Mouse (Mus musculus) intestine, embryonic 16.5 days (tissue): ENCODE data around the gene Ptprc. TPM values are rescaled to one million over a fixed set of nuclear protein-coding genes. Genes with fewer than 3 reads are reported as not detected.

Experiments
- ATAC-seq: fragments of 200-750 bp; cut with Nextera tagmentation; 2 replicates; pipeline ENCODE4 v1.8.0; 2017; ENCODE audit warnings: moderate TSS enrichment, moderate library complexity
- H3K27ac ChIP-seq: fragments of 300-500 bp; sonication (generic); 2 replicates; pipeline ENCODE4 v1.5.1; 2014; ENCODE audit warnings: mild to moderate bottlenecking, low read length
- H3K27me3 ChIP-seq: fragments of 300-500 bp; sonication (generic); replicated peaks from 2 replicates; pipeline ENCODE4 v1.6.1; 2014; ENCODE audit warnings: low read length, control low read depth, mixed read lengths; ENCODE audit not compliant: control insufficient read depth, insufficient read depth
- H3K36me3 ChIP-seq: fragments of 300-500 bp; sonication (generic); 2 replicates; pipeline ENCODE4 v1.6.1; 2014; ENCODE audit warnings: low read length, control low read depth; ENCODE audit not compliant: control insufficient read depth, insufficient read depth
- H3K4me1 ChIP-seq: fragments of 300-500 bp; sonication (generic); 2 replicates; pipeline ENCODE4 v1.6.1; 2014; ENCODE audit warnings: low read length, control low read depth, mixed read lengths; ENCODE audit not compliant: control insufficient read depth, insufficient read depth
- H3K4me2 ChIP-seq: fragments of 300-500 bp; sonication (generic); 2 replicates; pipeline ENCODE4 v1.6.1; 2014; ENCODE audit warnings: low read depth, low read length, control low read depth
- H3K4me3 ChIP-seq: fragments of 300-500 bp; sonication (generic); 2 replicates; pipeline ENCODE4 v1.5.1; 2014; ENCODE audit warnings: mild to moderate bottlenecking, low read length
- H3K9ac ChIP-seq: fragments of 300-500 bp; sonication (generic); 2 replicates; pipeline ENCODE4 v1.6.1; 2014; ENCODE audit warnings: low read depth, low read length
- H3K9me3 ChIP-seq: fragments of 300-500 bp; sonication (generic); 2 replicates; pipeline ENCODE4 v1.6.1; 2016; ENCODE audit warnings: low read length, control low read depth; ENCODE audit not compliant: control insufficient read depth
- WGBS: fragments of 180-500 bp; shearing (Covaris S2); extraction: QIAGEN DNeasy Blood & Tissue Kit; methylation state at CpG from one replicate; pipeline ENCODE4 v1.1.7; 2014; 5-methylcytosine and 5-hydroxymethylcytosine counted together
- polyA plus RNA-seq: library from polyadenylated mRNA; unstranded; fragments of >200 nt; fragmentation: Nextera tagmentation; extraction: Ambion mirVana; gene quantifications from 2 replicates; pipeline ENCODE4 v1.2.1, GENCODE M21; 2015

Gene Ptprc
- polyA plus RNA-seq, 1 experiment from 2014 or later, result 5.1 TPM

GRCm38 (mm10) chr1:138123866-138124265 lies 51.6 kb downstream of the Ptprc start:
- H3K4me1 ChIP-seq, result no peaks in the 10 kb centered on the region
- no peak for ATAC-seq
- H3K4me3 ChIP-seq, result no peak overlapping the region
- 40% methylated on average over 3 of the region's 3 CpGs for WGBS
- no peaks in the 10 kb centered on the region for H3K27me3 ChIP-seq
- no peaks in the 10 kb centered on the region for H3K36me3 ChIP-seq
- no peak overlapping the region for H3K9ac ChIP-seq
- H3K27ac ChIP-seq, result no peak overlapping the region
- H3K4me2 ChIP-seq, result no peak overlapping the region
- H3K9me3 ChIP-seq, result no peaks in the 10 kb centered on the region

GRCm38 (mm10) chr1:138119895-138120294 lies 55.6 kb downstream of the Ptprc start:
- Histone ChIP-seq H3K36me3 (no peaks in the 10 kb centered on the region), H3K27ac (no peak overlapping the region), H3K4me3 (no peak overlapping the region), H3K9me3 (no peaks in the 10 kb centered on the region), H3K4me1 (no peaks in the 10 kb centered on the region), H3K27me3 (no peaks in the 10 kb centered on the region), H3K9ac (no peak overlapping the region), H3K4me2 (no peak overlapping the region)
- no peak for ATAC-seq
- WGBS, result 50% methylated on average over 12 of the region's 12 CpGs

DNA sequence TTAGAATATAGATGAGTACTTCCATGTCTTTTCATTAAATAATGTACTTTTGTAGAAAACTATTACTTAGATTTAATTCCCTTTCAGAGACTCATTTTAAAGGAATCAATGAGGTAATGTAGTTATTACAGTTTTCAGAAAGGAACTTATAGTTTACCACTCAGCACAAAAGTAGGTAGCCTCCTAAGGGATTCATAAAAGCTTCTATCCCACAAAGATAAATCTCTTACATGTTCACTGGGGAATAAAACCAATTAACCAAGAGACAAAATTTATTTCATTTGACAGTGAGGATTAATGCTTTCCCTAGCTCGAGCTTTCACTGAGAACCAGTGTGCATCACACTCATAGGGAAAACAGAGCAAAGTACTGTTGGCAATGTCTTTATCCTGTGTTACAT lies 82.3 kb downstream of the Ptprc start:
- WGBS, result 50% methylated on average over 1 of the region's 1 CpGs
- no peak for ATAC-seq

DNA sequence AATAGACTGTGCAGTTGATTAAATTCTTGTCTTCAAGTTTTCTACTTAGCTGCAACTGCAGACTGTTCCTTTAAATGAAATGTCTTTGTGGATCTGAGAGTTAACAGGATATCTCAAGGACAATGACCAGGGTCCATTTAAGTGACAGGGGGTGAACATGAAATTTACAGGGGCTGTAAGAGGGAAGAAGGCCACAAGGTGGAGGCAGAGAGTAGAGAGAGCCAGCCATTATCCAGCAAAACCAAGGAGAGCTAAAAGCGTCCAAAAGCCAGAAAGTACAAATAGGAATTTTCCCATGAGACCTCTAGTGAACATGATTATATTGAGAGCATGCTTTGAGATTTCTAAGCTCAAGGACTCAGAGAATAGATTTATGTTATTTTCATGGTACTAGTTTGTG lies 89.7 kb downstream of the Ptprc start:
- H3K9ac ChIP-seq, result no peak overlapping the region
- no peak for ATAC-seq
- H3K27me3 ChIP-seq, result no peaks in the 10 kb centered on the region
- H3K4me1 ChIP-seq, result no peaks in the 10 kb centered on the region
- no peaks in the 10 kb centered on the region for H3K9me3 ChIP-seq
- H3K36me3 ChIP-seq, result no peaks in the 10 kb centered on the region
- H3K4me3 ChIP-seq, result no peak overlapping the region
- WGBS, result 7% methylated on average over 1 of the region's 1 CpGs
- no peak overlapping the region for H3K4me2 ChIP-seq
- no peak overlapping the region for H3K27ac ChIP-seq

More for the DNA sequence above, 82.3 kb downstream of the Ptprc start:
- Histone ChIP-seq H3K4me1 (no peaks in the 10 kb centered on the region), H3K4me3 (no peak overlapping the region), H3K27ac (no peak overlapping the region), H3K9ac (no peak overlapping the region), H3K27me3 (no peaks in the 10 kb centered on the region), H3K4me2 (no peak overlapping the region), H3K9me3 (no peaks in the 10 kb centered on the region), H3K36me3 (no peaks in the 10 kb centered on the region)

DNA sequence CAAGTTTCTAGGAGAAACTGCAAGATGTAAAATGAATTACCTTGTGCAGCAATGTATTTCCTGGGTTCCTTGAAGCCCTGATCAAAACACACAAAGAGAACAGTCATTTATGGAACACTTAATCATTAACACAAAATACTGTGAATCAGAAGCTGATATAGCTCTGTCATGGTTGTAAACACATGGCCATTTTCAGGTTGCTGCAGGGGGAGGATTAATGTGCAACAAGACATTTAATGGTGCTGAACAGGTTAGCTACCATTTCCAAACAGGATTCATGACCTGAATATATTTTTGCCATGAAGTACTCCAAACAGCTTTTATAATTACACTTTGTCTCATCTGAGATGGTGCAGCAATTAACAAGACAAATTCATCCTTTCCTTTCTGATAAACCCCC lies 91.8 kb downstream of the Ptprc start:
- Histone ChIP-seq H3K9ac (no peak overlapping the region), H3K36me3 (no peaks in the 10 kb centered on the region), H3K4me1 (no peaks in the 10 kb centered on the region), H3K4me2 (no peak overlapping the region), H3K27me3 (no peaks in the 10 kb centered on the region), H3K9me3 (no peaks in the 10 kb centered on the region), H3K27ac (no peak overlapping the region), H3K4me3 (no peak overlapping the region)
- ATAC-seq, result no peak

DNA sequence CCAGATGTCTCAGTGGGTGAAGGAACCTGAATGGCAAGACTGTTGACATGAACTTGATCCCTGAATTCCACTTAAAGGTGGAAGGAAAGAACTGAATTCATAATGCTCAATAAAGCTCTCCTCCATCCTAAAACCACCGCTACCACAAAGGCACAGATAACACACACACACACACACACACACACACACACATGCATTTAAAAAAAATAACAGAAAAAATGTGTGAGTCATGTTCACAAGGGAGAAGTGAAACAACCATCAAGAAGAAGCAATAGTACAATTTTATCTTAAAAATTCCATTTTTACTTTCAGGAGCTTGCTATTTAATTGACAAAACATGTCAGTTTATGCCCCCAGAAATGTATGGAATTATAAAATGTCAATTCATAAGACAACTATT lies 95.2 kb downstream of the Ptprc start:
- Histone ChIP-seq H3K9me3 (no peaks in the 10 kb centered on the region), H3K27me3 (no peaks in the 10 kb centered on the region), H3K4me1 (no peaks in the 10 kb centered on the region), H3K4me3 (no peak overlapping the region), H3K36me3 (no peaks in the 10 kb centered on the region), H3K27ac (no peak overlapping the region), H3K4me2 (no peak overlapping the region), H3K9ac (no peak overlapping the region)
- ATAC-seq, result no peak
- 95% methylated on average over 1 of the region's 1 CpGs for WGBS

DNA sequence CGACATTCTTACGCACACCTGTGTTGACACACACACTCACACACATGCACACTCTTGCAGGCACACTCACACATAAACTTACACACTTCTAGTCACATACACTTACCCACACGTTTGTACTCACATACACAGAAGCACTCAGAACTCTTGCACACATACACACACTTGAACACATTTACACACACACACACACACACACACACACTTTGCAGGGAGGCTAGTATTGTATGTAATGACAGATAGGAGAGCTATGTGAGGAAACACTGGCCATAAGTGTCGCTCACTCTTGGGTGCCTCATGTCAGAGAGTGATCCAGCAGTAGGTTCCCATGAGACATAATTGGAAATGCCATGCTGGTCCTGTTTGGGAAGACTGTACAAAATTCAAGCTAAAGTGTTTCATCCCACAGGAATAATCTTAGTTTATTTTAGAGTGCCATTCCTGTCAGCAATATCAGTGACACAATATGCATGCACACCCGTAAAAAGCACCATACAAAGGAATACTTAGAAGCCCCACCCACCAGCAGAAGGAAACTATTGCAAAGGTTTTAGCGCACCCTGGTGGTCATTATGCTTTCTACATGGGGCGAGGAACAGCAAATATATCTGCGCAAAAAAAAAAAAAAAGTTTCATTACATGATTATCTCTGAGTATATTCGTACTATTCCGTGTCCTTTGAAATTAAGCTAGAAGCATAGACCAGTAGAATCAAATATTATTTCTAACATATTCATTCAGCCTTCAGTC lies 131.1 kb downstream of the Ptprc start:
- Histone ChIP-seq H3K4me1 (no peaks in the 10 kb centered on the region), H3K27me3 (no peaks in the 10 kb centered on the region), H3K9ac (no peak overlapping the region), H3K27ac (no peak overlapping the region), H3K4me3 (no peak overlapping the region), H3K36me3 (no peaks in the 10 kb centered on the region), H3K9me3 (no peaks in the 10 kb centered on the region), H3K4me2 (no peak overlapping the region)
- ATAC-seq, result peak; percentile 76
- WGBS, result 38% methylated on average over 10 of the region's 10 CpGs

DNA sequence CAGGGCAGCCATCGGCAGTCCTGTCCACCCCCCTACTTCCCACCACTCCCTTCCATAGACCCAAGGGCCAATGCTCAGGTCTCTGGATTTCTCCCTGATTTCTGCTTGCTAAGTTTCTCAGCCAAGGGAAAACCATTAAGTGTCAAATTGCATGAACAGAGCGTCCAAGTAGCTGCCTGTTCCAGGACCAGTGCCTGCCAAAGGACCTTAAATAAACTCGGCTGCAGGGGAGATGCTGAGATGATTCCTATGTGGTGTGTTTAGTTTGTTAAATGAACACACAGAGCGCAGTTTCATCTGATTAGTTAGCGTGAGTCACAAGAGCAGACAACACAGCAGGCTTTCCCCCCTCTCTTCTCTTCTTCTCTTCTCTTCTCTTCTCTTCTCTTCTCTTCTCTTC lies 135.0 kb downstream of the Ptprc start:
- Histone ChIP-seq H3K9ac (no peak overlapping the region), H3K4me3 (no peak overlapping the region), H3K27ac (no peak overlapping the region), H3K9me3 (no peaks in the 10 kb centered on the region), H3K36me3 (no peaks in the 10 kb centered on the region), H3K4me1 (no peaks in the 10 kb centered on the region), H3K4me2 (no peak overlapping the region), H3K27me3 (no peaks in the 10 kb centered on the region)
- ATAC-seq, result peak; percentile 52; the same call in 1 of the 2 replicates
- 45% methylated on average over 5 of the region's 5 CpGs for WGBS

DNA sequence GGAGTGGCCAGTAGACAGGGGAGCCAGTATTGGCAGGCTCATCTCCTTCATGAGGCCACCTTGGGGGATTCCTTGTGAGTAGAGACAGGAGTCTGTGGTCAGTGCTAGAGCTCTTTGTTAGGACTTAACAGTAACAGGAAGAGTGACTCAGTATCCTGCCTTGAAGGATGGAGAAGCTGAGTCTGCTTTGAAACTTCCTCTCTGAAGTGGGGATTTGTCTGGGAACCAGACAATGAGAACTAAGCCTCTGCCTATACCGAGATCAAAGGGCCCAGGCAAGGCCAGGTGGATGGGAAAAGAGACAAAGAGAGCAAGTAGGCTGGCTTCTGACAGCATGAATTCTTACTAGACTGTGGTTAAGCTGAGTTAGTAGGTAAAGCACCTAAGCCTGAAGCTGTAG lies 136.3 kb downstream of the Ptprc start:
- ATAC-seq, result no peak
- H3K4me2 ChIP-seq, result no peak overlapping the region
- H3K27me3 ChIP-seq, result no peaks in the 10 kb centered on the region

DNA sequence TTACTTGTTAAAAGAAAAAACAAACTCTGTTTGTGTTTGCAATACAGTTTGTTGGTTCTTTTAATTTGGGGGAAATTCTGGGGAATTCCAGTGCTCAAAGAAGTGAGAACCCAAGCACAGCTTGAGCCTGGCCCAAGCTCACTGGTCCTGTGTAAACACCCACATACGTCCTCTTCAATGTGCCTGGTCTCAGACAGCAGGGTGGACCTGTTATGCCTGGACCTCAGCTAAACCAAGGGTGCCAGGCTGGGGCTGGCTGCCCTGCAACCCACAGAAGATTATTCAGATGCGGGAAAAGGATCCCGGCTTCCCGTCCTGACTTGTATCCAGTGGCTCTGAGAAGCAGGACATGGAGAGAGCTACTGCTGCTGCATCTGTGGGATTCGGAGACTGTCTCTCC lies 138.0 kb downstream of the Ptprc start:
- H3K9ac ChIP-seq, result no peak overlapping the region
- WGBS, result 50% methylated on average over 5 of the region's 5 CpGs
- no peak for ATAC-seq
- H3K36me3 ChIP-seq, result no peaks in the 10 kb centered on the region
- H3K27ac ChIP-seq, result no peak overlapping the region
- H3K9me3 ChIP-seq, result no peaks in the 10 kb centered on the region
- H3K4me1 ChIP-seq, result no peaks in the 10 kb centered on the region
- no peaks in the 10 kb centered on the region for H3K27me3 ChIP-seq
- no peak overlapping the region for H3K4me2 ChIP-seq
- H3K4me3 ChIP-seq, result no peak overlapping the region

More for the DNA sequence above, 136.3 kb downstream of the Ptprc start:
- H3K4me3 ChIP-seq, result no peak overlapping the region
- H3K9me3 ChIP-seq, result no peaks in the 10 kb centered on the region
- H3K27ac ChIP-seq, result no peak overlapping the region
- H3K9ac ChIP-seq, result no peak overlapping the region
- H3K4me1 ChIP-seq, result no peaks in the 10 kb centered on the region
- no peaks in the 10 kb centered on the region for H3K36me3 ChIP-seq
- 20% methylated on average over 1 of the region's 1 CpGs for WGBS
